Mouse (Mus musculus): ENCODE results near the gene Ntn4.

DNA sequence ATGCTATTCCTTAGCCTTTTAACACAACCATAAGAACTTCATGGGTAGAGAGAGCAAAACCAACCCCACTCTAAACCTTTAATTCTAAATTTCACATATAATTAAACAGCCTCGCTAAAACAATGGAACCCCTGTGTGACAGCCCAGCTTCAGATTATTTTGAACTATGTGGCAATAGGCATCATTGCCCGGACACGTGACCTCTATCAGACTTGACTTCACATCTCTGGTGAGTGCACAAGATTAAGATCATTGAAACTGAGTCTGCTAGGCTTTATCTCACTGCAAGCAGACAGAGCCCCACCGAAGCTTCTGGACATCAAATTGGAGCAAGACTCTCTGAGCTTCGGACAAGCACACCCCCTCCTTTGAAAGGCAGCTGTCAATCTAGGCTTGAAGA lies 38.2 kb upstream of the Ntn4 start:
- TF ChIP-seq CTCF (IDR thresholded peaks at IDR 0.05; ENCODE audit: low read depth, low read length) (no peak), POLR2A (IDR thresholded peaks at IDR 0.05; ENCODE audit: borderline replicate concordance, low read depth, low read length) (no peak)
